Mouse (Mus musculus) thymus, postnatal 10 days (tissue): Measurements from ENCODE around the gene Tmem165.

Experiments used
- DNase-seq, 2 experiments: peaks; one replicate each; pipeline ENCODE4 v3.0.0; 2021; ENCODE audit warnings: low spot score in 2 of 2

The Tmem165 gene

GRCm38 (mm10) chr5:76244430-76244829 is 60.8 kb downstream of the Tmem165 start:
- DNase-seq, result no peak

GRCm38 (mm10) chr5:76245419-76245818 is 61.7 kb downstream of the Tmem165 start:
- no peak for DNase-seq

GRCm38 (mm10) chr5:76246539-76246938 is 62.9 kb downstream of the Tmem165 start:
- DNase-seq, result no peak

GRCm38 (mm10) chr5:76250948-76251347 is 67.3 kb downstream of the Tmem165 start:
- DNase-seq, result no peak
